Mouse (Mus musculus): ENCODE results near the gene Lrrk1. TPM values are rescaled to one million over a fixed set of nuclear protein-coding genes. Genes with fewer than 3 reads are reported as not detected.
A peak's percentile ranks its signal among the peaks of the same experiment; 100 is the strongest.

Lrrk1 gene
- polyA plus RNA-seq, 1 experiment from 2014 or later: 19.5 TPM

- ATAC-seq (ENCODE audit: insufficient read depth, low FRiP score, low read depth): no peak
- H3K36me3 ChIP-seq: no peaks in the 10 kb centered on the region
- no peak overlapping the region for H3K9ac ChIP-seq
- no peaks in the 10 kb centered on the region for H3K9me3 ChIP-seq
- no peak overlapping the region for H3K4me3 ChIP-seq (replicated peaks)
- H3K4me1 ChIP-seq: peaks cover 27% of the 10 kb centered on the region
- no peak overlapping the region for H3K27ac ChIP-seq
- WGBS: 56% methylated on average over 7 of the region's 7 CpGs
- H3K27me3 ChIP-seq (replicated peaks): no peaks in the 10 kb centered on the region
- H3K4me2 ChIP-seq: no peak overlapping the region
Observed at GRCm38 (mm10) chr7:66229433-66229832, 158.7 kb downstream of the Lrrk1 start.

DNA sequence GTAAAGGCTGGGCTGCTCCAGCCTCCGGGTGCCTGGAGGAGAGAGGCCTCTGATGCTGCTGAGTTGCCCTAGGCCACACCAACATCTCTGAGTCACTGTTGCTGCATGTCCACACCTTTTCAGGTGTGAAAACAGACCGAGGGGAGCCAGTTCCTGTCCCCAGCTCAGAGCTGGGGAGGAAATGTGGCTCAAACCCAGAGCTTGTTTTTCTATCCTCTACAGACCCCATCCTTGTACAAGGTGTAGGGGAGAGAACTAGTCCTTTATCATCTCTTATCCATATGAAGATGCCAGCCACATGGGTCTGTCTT, 159.6 kb downstream of the Lrrk1 start:
- no peaks in the 10 kb centered on the region for H3K36me3 ChIP-seq
- ATAC-seq (ENCODE audit: insufficient read depth, low FRiP score, low read depth): no peak

DNA sequence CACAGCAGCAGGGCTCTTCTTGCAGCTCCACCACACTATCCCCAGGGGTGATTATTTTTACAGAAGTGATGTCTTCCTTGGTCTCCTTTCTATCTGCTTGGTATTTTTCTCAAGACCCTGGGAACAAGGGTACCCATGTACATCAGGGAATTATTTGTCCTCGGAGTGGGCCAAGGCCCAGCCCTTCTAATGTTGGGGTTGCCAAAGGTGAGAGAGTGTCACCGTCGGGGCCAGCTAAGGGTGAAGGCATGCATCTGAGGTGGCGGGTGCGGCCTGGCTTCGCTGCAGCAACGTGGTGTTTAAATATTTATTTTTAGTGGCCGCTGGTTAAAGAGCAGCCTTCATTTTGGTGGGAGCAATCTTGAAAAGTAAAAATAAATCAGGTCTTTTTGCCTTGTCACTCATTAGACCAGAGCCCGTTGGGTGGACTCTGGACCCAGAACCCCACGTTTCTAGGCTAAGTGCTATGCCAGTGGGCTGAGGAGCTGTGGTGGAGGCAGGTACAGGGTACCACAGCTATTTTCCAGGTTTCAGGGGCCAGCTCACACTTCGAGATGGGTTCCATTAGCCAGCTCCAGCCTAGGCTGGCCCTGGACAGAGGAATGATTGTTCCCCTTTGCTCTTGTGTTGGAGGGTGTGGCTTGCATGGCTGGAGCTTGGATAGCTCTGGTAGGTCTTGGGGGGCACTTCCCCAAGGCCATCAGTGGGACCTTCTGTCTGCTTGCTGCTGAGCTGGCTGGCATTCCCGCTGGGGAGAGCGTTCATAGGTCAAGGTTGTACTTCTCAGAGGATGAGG, 160.1 kb downstream of the Lrrk1 start:
- Histone ChIP-seq H3K4me1 (peaks cover 27% of the 10 kb centered on the region), H3K9ac (no peak overlapping the region), H3K27ac (no peak overlapping the region), H3K4me3 (replicated peaks) (no peak overlapping the region), H3K27me3 (replicated peaks) (no peaks in the 10 kb centered on the region), H3K4me2 (no peak overlapping the region), H3K9me3 (no peaks in the 10 kb centered on the region), H3K36me3 (no peaks in the 10 kb centered on the region)
- 62% methylated on average over 13 of the region's 13 CpGs for WGBS
- ATAC-seq (ENCODE audit: insufficient read depth, low FRiP score, low read depth): peak; percentile 36; the same call in 1 of the 2 replicates

More for the DNA sequence above, 159.6 kb downstream of the Lrrk1 start:
- H3K4me3 ChIP-seq (replicated peaks): no peak overlapping the region
- no peak overlapping the region for H3K4me2 ChIP-seq
- no peak overlapping the region for H3K9ac ChIP-seq
- no peaks in the 10 kb centered on the region for H3K27me3 ChIP-seq (replicated peaks)
- no peak overlapping the region for H3K27ac ChIP-seq
- peaks cover 27% of the 10 kb centered on the region for H3K4me1 ChIP-seq
- no peaks in the 10 kb centered on the region for H3K9me3 ChIP-seq
- WGBS: 58% methylated on average over 2 of the region's 2 CpGs

DNA sequence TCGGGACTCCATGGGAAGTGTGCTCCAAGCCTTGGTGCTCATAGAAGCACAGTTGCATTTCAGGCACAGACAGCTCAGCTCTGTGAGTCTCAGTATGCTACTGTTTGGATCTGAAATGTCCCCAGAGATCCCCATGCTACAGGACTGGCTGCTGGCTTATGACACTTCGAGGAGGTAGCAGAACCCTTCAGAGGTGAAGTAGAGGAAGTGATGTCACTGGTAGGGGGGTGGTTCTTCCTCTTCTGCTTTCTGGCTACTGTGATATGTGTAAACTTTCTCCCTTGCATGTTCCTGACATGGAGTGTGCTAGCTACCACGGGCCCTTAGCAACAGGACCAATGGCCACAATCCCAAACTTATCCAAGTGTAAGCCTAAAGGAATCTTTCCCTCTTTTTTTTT, 162.3 kb downstream of the Lrrk1 start:
- no peak overlapping the region for H3K4me2 ChIP-seq
- peaks cover 28% of the 10 kb centered on the region for H3K4me1 ChIP-seq
- H3K36me3 ChIP-seq: no peaks in the 10 kb centered on the region
- H3K27me3 ChIP-seq (replicated peaks): no peaks in the 10 kb centered on the region
- 73% methylated on average over 3 of the region's 3 CpGs for WGBS
- H3K4me3 ChIP-seq (replicated peaks): no peak overlapping the region
- no peaks in the 10 kb centered on the region for H3K9me3 ChIP-seq
- H3K27ac ChIP-seq: no peak overlapping the region
- H3K9ac ChIP-seq: no peak overlapping the region
- ATAC-seq (ENCODE audit: insufficient read depth, low FRiP score, low read depth): no peak

DNA sequence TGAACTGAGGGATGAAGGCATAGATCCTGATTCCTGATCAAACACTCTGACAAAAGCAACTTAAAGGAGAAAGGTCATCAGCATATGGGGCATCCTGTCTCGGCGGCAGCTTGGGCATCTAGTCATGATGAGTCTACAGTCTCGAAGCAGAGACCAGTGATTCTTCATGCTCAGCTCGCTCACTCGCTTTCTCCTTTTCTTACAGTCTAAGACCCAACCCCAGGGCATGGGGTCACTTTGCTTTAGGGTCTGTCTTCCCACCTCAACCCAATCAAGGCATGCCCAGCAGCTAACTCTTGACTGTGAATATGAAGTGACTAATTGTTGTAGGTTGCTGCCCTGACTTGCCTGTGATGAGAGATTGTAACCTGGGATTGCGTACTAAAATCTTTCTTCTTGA, 163.6 kb downstream of the Lrrk1 start:
- H3K4me2 ChIP-seq: no peak overlapping the region
- no peak overlapping the region for H3K9ac ChIP-seq
- H3K27me3 ChIP-seq (replicated peaks): no peaks in the 10 kb centered on the region
- no peak for ATAC-seq (ENCODE audit: insufficient read depth, low FRiP score, low read depth)
- H3K27ac ChIP-seq: no peak overlapping the region
- peaks cover 17% of the 10 kb centered on the region for H3K4me1 ChIP-seq
- no peaks in the 10 kb centered on the region for H3K9me3 ChIP-seq
- no peak overlapping the region for H3K4me3 ChIP-seq (replicated peaks)
- 92% methylated on average over 6 of the region's 6 CpGs for WGBS
- H3K36me3 ChIP-seq: no peaks in the 10 kb centered on the region

- no peak overlapping the region for H3K27ac ChIP-seq
Observed at GRCm38 (mm10) chr7:66223731-66224130, 164.4 kb downstream of the Lrrk1 start.

GRCm38 (mm10) chr7:66222621-66223091, 165.5 kb downstream of the Lrrk1 start:
- no peaks in the 10 kb centered on the region for H3K36me3 ChIP-seq
- WGBS: 32% methylated on average over 8 of the region's 8 CpGs
- peak overlapping the region; percentile 59 for H3K27ac ChIP-seq
- H3K9me3 ChIP-seq: no peaks in the 10 kb centered on the region
- H3K4me1 ChIP-seq: peaks cover 12% of the 10 kb centered on the region
- H3K9ac ChIP-seq: no peak overlapping the region
- H3K4me3 ChIP-seq (replicated peaks): no peak overlapping the region
- no peak overlapping the region; the same call in 1 of the 2 replicates for H3K4me2 ChIP-seq
- no peak for ATAC-seq (ENCODE audit: insufficient read depth, low FRiP score, low read depth)
- H3K27me3 ChIP-seq (replicated peaks): no peaks in the 10 kb centered on the region

More at GRCm38 (mm10) chr7:66223731-66224130, 164.4 kb downstream of the Lrrk1 start:
- Histone ChIP-seq H3K4me3 (replicated peaks) (no peak overlapping the region), H3K36me3 (no peaks in the 10 kb centered on the region), H3K4me2 (no peak overlapping the region), H3K9me3 (no peaks in the 10 kb centered on the region), H3K27me3 (replicated peaks) (no peaks in the 10 kb centered on the region), H3K4me1 (peaks cover 17% of the 10 kb centered on the region), H3K9ac (no peak overlapping the region)
- WGBS: 80% methylated on average over 1 of the region's 1 CpGs
- no peak for ATAC-seq (ENCODE audit: insufficient read depth, low FRiP score, low read depth)

GRCm38 (mm10) chr7:66219794-66220227, 168.3 kb downstream of the Lrrk1 start:
- Histone ChIP-seq H3K4me1 (peaks cover 13% of the 10 kb centered on the region), H3K36me3 (no peaks in the 10 kb centered on the region), H3K4me2 (no peak overlapping the region), H3K27ac (no peak overlapping the region), H3K9me3 (no peaks in the 10 kb centered on the region), H3K27me3 (replicated peaks) (no peaks in the 10 kb centered on the region), H3K9ac (no peak overlapping the region), H3K4me3 (replicated peaks) (no peak overlapping the region)
- 84% methylated on average over 4 of the region's 4 CpGs for WGBS
- ATAC-seq (ENCODE audit: insufficient read depth, low FRiP score, low read depth): no peak

DNA sequence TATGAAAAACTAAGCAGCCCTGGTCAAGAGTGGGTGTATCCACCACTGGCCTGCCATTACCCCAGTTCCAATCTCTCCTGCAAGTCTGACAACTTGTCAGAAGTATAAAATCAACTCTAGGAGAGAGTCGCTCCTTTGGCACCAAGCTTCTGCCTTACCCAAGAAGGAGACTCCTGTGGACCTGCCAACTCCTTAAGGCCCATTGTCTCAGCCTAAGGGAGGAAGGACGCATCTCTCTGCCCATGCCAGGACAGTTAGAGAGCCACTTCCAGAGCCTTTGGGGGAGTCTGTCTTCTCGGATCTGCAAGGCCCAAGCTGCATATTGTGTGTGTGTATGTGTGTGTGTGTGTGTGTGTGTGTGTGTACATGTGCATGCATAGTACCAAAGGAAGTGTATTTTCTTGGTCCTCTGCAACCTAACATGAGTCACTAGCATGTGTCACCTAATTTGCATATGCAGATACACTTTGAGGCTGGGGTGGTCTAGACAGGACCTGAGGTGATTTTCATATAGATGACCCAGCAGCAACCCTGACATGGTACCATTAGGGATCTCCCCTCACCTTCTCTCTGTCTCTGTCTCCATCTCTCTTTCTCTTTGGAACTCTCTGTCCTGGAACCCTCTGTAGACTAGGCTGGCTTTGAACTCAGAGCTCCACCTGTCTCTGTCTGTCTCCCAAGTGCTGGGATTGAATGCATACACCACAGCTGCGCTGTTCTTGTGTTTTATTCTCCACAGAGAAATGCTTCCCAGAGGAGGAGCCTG, 168.9 kb downstream of the Lrrk1 start:
- no peak for ATAC-seq (ENCODE audit: insufficient read depth, low FRiP score, low read depth)
- peak overlapping the region; percentile 86 for H3K27ac ChIP-seq

DNA sequence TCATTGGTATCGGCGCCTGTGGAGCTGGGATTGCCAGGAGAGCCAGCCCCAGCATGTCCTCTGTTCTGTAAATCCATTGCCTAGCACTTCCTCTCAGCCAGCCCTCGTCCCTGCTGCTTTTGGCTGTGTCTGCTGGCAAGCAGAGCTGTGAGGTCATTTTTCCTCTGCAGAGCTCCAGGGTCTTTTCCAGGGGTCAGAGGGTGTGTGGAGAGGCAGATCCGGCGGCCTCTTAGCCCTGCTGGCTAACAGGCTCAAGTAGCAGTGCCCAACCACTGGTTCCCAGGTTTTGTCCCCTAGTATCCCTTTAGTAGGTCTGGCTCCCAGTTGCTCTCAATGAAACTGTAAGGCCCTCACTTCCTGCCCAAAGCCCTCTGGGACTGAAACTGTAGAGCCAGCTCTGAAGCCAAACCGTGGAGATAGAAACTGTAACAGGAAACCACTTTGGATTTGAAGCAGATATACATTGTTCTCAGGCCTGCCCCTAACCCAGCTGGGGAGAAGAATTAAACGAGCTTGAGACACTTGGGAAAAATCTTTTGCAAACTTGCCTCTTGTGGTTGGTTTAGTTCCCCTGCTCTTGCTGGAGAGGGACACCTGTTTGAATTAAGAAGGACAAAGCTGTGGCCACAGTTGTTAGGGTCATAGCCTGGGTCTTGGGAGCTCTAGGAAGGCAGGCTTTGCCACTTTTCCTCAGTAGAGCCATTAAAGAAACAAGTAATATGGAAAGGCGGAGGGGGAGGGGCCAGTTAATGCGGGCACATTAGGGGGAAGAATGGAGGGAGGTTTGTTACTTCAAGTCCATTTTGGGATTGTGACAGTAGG, 169.7 kb downstream of the Lrrk1 start:
- Histone ChIP-seq H3K4me1 (peaks cover 13% of the 10 kb centered on the region), H3K4me3 (replicated peaks) (no peak overlapping the region), H3K9me3 (no peaks in the 10 kb centered on the region), H3K27ac (peak overlapping the region; percentile 86), H3K27me3 (replicated peaks) (no peaks in the 10 kb centered on the region), H3K36me3 (no peaks in the 10 kb centered on the region), H3K9ac (no peak overlapping the region; the same call in 1 of the 2 replicates), H3K4me2 (no peak overlapping the region)
- ATAC-seq (ENCODE audit: insufficient read depth, low FRiP score, low read depth): no peak; the same call in 1 of the 2 replicates
- 37% methylated on average over 9 of the region's 9 CpGs for WGBS

More for the DNA sequence above, 168.9 kb downstream of the Lrrk1 start:
- WGBS: 83% methylated on average over 4 of the region's 4 CpGs
- H3K4me3 ChIP-seq (replicated peaks): no peak overlapping the region
- peaks cover 13% of the 10 kb centered on the region for H3K4me1 ChIP-seq
- H3K9ac ChIP-seq: no peak overlapping the region
- no peaks in the 10 kb centered on the region for H3K36me3 ChIP-seq
- H3K27me3 ChIP-seq (replicated peaks): no peaks in the 10 kb centered on the region
- H3K4me2 ChIP-seq: no peak overlapping the region
- H3K9me3 ChIP-seq: no peaks in the 10 kb centered on the region

- Histone ChIP-seq H3K4me3 (replicated peaks) (no peak overlapping the region), H3K4me1 (peaks cover 11% of the 10 kb centered on the region), H3K27ac (peak overlapping the region; percentile 86), H3K9ac (no peak overlapping the region), H3K4me2 (no peak overlapping the region), H3K9me3 (no peaks in the 10 kb centered on the region), H3K27me3 (replicated peaks) (no peaks in the 10 kb centered on the region), H3K36me3 (no peaks in the 10 kb centered on the region)
- 82% methylated on average over 7 of the region's 7 CpGs for WGBS
- ATAC-seq (ENCODE audit: insufficient read depth, low FRiP score, low read depth): no peak
Observed at GRCm38 (mm10) chr7:66217531-66218094, 170.5 kb downstream of the Lrrk1 start.

Data from stomach, embryonic 15.5 days (tissue).